Mouse (Mus musculus): Measurements from ENCODE around the gene Sec24b. TPM values are rescaled to one million over a fixed set of nuclear protein-coding genes. Genes with fewer than 3 reads are reported as not detected.

Gene Sec24b
- polyA plus RNA-seq, 1 experiment from 2014 or later = 38.9 TPM

GRCm38 (mm10) chr3:129937848-129938247, 123.5 kb downstream of the Sec24b start:
- no peak overlapping the region for H3K9ac ChIP-seq (ENCODE audit: low read length)
- no peak overlapping the region for H3K27ac ChIP-seq (ENCODE audit: low read depth, low read length)
- DNase-seq (ENCODE audit: low spot score) = no peak
- H3K4me3 ChIP-seq (ENCODE audit: low read depth, low read length) = no peak overlapping the region
- no peaks in the 10 kb centered on the region for H3K36me3 ChIP-seq (ENCODE audit: control insufficient read depth, insufficient read depth, low read length)
- no peaks in the 10 kb centered on the region for H3K9me3 ChIP-seq (ENCODE audit: control insufficient read depth, low read length)
- ATAC-seq (replicated peaks; ENCODE audit: low FRiP score) = no peak
- no peaks in the 10 kb centered on the region for H3K27me3 ChIP-seq (ENCODE audit: control insufficient read depth, insufficient read depth, low read length)
- H3K4me1 ChIP-seq (replicated peaks; ENCODE audit: control insufficient read depth, insufficient read depth, low read length) = no peaks in the 10 kb centered on the region
- H3K4me2 ChIP-seq (ENCODE audit: low read depth, low read length, severe bottlenecking) = no peak overlapping the region
- 67% methylated on average over 3 of the region's 3 CpGs for WGBS

- Histone ChIP-seq H3K9me3 (ENCODE audit: control insufficient read depth, low read length) (no peaks in the 10 kb centered on the region), H3K4me2 (ENCODE audit: low read depth, low read length, severe bottlenecking) (no peak overlapping the region), H3K36me3 (ENCODE audit: control insufficient read depth, insufficient read depth, low read length) (no peaks in the 10 kb centered on the region), H3K27me3 (ENCODE audit: control insufficient read depth, insufficient read depth, low read length) (no peaks in the 10 kb centered on the region), H3K4me3 (ENCODE audit: low read depth, low read length) (no peak overlapping the region), H3K9ac (ENCODE audit: low read length) (no peak overlapping the region; the same call in 1 of the 2 replicates), H3K4me1 (replicated peaks; ENCODE audit: control insufficient read depth, insufficient read depth, low read length) (no peaks in the 10 kb centered on the region), H3K27ac (ENCODE audit: low read depth, low read length) (no peak overlapping the region)
- WGBS = 45% methylated on average over 9 of the region's 9 CpGs
- no peak for DNase-seq (ENCODE audit: low spot score)
- no peak for ATAC-seq (replicated peaks; ENCODE audit: low FRiP score)
These were observed 124.8 kb downstream of the Sec24b start for GRCm38 (mm10) chr3:129936561-129936960.

Other genes starting within 250 kb of the Sec24b start
- gene Rrh, start 239.0 kb downstream of the Sec24b start, polyA plus RNA-seq (2014; fragmentation: Nextera tagmentation; extraction: Ambion mirVana) = not detected in 2 replicates
- 40.9 and 42.8 TPM in 2 replicates for gene Gar1, start 230.2 kb downstream of the Sec24b start, polyA plus RNA-seq (2014; fragmentation: Nextera tagmentation; extraction: Ambion mirVana)
- 0.08 and 0.29 TPM in 2 replicates for gene Cfi, start 225.7 kb downstream of the Sec24b start, polyA plus RNA-seq (2014; fragmentation: Nextera tagmentation; extraction: Ambion mirVana)
- 33.7 and 39.0 TPM in 2 replicates for gene Pla2g12a, start 182.9 kb downstream of the Sec24b start, polyA plus RNA-seq (2014; fragmentation: Nextera tagmentation; extraction: Ambion mirVana)
- 62.8 and 64.7 TPM in 2 replicates for gene Casp6, start 160.1 kb downstream of the Sec24b start, polyA plus RNA-seq (2014; fragmentation: Nextera tagmentation; extraction: Ambion mirVana)
- 3.2 and 4.3 TPM in 2 replicates for gene Mcub, start 91.3 kb downstream of the Sec24b start, polyA plus RNA-seq (2014; fragmentation: Nextera tagmentation; extraction: Ambion mirVana)
- 2.1 and 2.4 TPM in 2 replicates for gene Col25a1, start 69.9 kb upstream of the Sec24b start, polyA plus RNA-seq (2014; fragmentation: Nextera tagmentation; extraction: Ambion mirVana)